Mouse (Mus musculus): Measurements from ENCODE around the gene Rac1.

DNA sequence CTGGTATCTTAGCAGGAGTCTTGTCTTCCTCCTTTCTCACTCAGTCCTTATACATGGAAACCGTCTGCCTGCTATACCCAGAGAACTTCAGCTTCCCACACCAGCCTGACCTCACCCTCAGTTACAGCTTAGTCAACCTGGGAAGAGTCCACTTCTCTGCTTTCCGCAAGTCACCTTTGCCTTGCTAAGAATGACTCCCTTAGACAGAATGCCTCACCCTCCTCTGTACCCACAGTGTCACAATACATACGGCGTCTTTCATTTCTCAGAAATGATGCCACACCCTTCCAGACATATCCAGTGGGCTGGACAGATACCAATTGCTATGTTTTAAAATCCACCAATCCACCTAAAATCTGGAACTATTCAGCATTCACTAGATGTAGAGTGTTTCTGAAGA is 15.5 kb downstream of the Rac1 start:
- TF ChIP-seq CTCF (IDR thresholded peaks at IDR 0.05; ENCODE audit: control insufficient read depth, insufficient read depth, insufficient replicate concordance, low read depth, low read length) (no peak), POLR2A (IDR thresholded peaks at IDR 0.05; ENCODE audit: control insufficient read depth, low read depth, low read length) (no peak)
